Mouse (Mus musculus) embryonic facial prominence, embryonic 14.5 days (tissue): ENCODE results near the gene Rnaset2b. TPM values are rescaled to one million over a fixed set of nuclear protein-coding genes. Genes with fewer than 3 reads are reported as not detected.
"Not testable (repeated sequence)": the region's sequence is repeated elsewhere in the genome, so short reads cannot be mapped to it uniquely, and the experiment has no call there.

Experiments
- ATAC-seq: fragments of 200-750 bp; cut with Nextera tagmentation; 2 replicates; pipeline ENCODE4 v1.8.0; 2017; ENCODE audit warnings: low read depth, moderate number of reproducible peaks, moderate TSS enrichment
- DNase-seq: peaks from one replicate; pipeline ENCODE4 v3.0.0-alpha.2; 2015; ENCODE audit warnings: low spot score
- H3K27ac ChIP-seq: fragments of 300-500 bp; sonication (generic); replicated peaks from 2 replicates; pipeline ENCODE4 v1.5.1; 2014; ENCODE audit warnings: low read depth, mild to moderate bottlenecking, low read length, moderate library complexity
- H3K27me3 ChIP-seq: fragments of 300-500 bp; sonication (generic); replicated peaks from 2 replicates; pipeline ENCODE4 v1.6.1; 2014; ENCODE audit warnings: low read length; ENCODE audit not compliant: control insufficient read depth, insufficient read depth
- H3K36me3 ChIP-seq: fragments of 300-500 bp; sonication (generic); 2 replicates; pipeline ENCODE4 v1.6.1; 2014; ENCODE audit warnings: low read length, mixed read lengths; ENCODE audit not compliant: control insufficient read depth, insufficient read depth
- H3K4me1 ChIP-seq: fragments of 300-500 bp; sonication (generic); 2 replicates; pipeline ENCODE4 v1.6.1; 2014; ENCODE audit warnings: antibody characterized with exemption, low read length; ENCODE audit not compliant: control insufficient read depth, insufficient read depth
- H3K4me2 ChIP-seq: fragments of 300-500 bp; sonication (generic); 2 replicates; pipeline ENCODE4 v1.6.1; 2014; ENCODE audit warnings: low read depth, mild to moderate bottlenecking, low read length, moderate library complexity, mixed read lengths
- H3K4me3 ChIP-seq: fragments of 300-500 bp; sonication (generic); 2 replicates; pipeline ENCODE4 v1.5.1; 2014; ENCODE audit warnings: low read depth, mild to moderate bottlenecking, low read length
- H3K9ac ChIP-seq: fragments of 300-500 bp; sonication (generic); 2 replicates; pipeline ENCODE4 v1.6.1; 2014; ENCODE audit warnings: low read depth, mild to moderate bottlenecking, low read length, moderate library complexity, mixed read lengths
- H3K9me3 ChIP-seq: fragments of 300-500 bp; sonication (generic); 2 replicates; pipeline ENCODE4 v1.6.1; 2016; ENCODE audit warnings: low read length; ENCODE audit not compliant: control insufficient read depth
- WGBS: fragments of 180-500 bp; shearing (Covaris S2); extraction: QIAGEN DNeasy Blood & Tissue Kit; methylation state at CpG from one replicate; pipeline ENCODE4 v1.1.7; 2014; 5-methylcytosine and 5-hydroxymethylcytosine counted together
- polyA plus RNA-seq: library from polyadenylated mRNA; unstranded; fragments of >200 nt; fragmentation: Nextera tagmentation; extraction: Ambion mirVana; gene quantifications from 2 replicates; pipeline ENCODE4 v1.2.1, GENCODE M21; 2014

The Rnaset2b gene
- polyA plus RNA-seq, result 183 and 184 TPM in 2 replicates

DNA sequence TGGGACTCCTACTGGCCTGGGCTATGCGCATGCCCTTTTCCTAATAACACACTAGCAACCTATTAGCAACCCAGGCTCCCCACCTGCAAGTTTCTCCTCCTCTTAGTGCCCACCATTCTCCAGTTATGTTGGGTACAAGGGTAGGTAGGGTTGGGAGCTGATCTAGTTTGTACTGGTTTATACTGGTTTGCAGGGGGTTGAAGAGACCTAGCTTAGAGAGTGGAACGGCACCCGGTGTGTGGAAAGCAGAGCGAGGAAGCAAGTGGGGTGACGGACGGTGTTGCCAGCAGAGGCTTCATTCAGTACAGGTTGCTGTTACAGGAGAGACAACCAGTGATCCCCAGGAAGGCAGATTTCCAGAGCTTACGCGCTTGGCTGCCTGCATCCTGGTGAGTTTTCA lies at the start of gene Rnaset2b:
Gene Rnaset2b (plus strand): TSS at position 301 of the 400 bp plus-strand sequence.
- H3K36me3 ChIP-seq, H3K27ac ChIP-seq, H3K27me3 ChIP-seq, H3K4me2 ChIP-seq, ATAC-seq, H3K4me3 ChIP-seq, H3K9ac ChIP-seq, H3K9me3 ChIP-seq, H3K4me1 ChIP-seq, DNase-seq: not testable (repeated sequence)
- WGBS, result no CpG with 5 or more reads among the region's 8 CpGs

DNA sequence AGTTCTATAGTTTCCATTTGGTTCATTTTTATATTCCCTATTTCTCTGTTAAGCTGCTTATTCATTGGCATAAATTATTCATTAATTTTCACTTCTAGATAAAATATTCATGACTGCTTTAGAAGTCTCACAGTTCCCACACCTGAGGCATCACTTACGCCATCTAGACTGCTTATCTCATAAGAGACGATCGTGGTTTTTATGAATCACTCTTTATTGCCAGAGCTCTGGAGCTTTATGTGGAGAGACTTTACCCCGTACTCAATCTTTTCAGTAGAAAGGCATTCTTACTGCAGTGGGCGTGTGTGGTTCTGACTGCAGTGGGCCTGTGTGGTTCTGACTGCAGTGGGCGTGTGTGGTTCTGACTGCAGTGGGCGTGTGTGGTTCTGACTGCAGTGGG lies 38.8 kb upstream of the Rnaset2b start:
- not testable (repeated sequence) for H3K4me1 ChIP-seq, ATAC-seq, H3K27me3 ChIP-seq, H3K4me2 ChIP-seq, H3K9ac ChIP-seq, H3K36me3 ChIP-seq, DNase-seq, H3K9me3 ChIP-seq, H3K4me3 ChIP-seq, H3K27ac ChIP-seq
- 94% methylated on average over 5 of the region's 7 CpGs for WGBS

DNA sequence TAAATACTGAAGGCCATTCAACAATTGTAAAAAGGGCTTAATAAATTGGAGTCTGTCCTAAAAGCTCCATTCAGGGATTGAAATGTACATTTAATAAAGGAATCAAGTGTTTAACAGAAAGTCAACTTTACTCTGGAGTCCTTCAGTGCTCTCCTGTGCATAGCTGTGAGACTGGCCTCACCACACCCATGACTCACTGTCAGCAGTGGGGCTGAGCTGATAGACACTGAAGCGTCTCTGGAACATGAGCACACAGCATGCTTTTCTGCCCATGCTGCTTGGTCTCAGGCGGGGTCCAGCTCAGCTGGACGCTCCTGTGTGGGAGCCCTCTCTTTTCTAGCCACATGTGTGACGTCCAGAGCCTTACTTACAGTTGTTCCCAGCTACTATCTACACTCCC lies 27.9 kb upstream of the Rnaset2b start:
- H3K9me3 ChIP-seq, ATAC-seq, H3K4me1 ChIP-seq, H3K27me3 ChIP-seq, H3K4me2 ChIP-seq, H3K36me3 ChIP-seq, H3K27ac ChIP-seq, DNase-seq, H3K9ac ChIP-seq, H3K4me3 ChIP-seq: not testable (repeated sequence)
- no CpG with 5 or more reads among the region's 4 CpGs for WGBS

DNA sequence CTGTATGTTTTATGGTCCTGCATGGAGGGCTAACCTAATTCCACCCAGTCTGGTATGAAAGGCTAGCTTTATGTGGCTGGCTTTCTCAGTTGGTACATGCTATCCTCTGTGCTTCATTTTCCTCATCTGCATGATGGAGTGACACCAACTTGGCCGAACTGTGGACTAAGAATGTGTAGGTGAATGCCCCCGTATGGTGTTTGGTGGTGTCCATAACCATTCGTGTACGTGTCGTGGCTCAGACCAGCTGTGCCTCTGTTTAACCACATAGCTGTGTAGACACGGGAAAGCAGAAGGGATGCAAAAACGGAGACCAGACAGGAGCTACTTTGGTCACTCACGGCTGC lies 22.8 kb upstream of the Rnaset2b start:
- Histone ChIP-seq H3K4me3 (peak overlapping the region; percentile 51), H3K9ac (peak overlapping the region; percentile 60), H3K4me2 (peak overlapping the region; percentile 57)
- ATAC-seq, H3K27ac ChIP-seq, DNase-seq, H3K27me3 ChIP-seq, H3K36me3 ChIP-seq, H3K4me1 ChIP-seq, H3K9me3 ChIP-seq: not testable (repeated sequence)
- no CpG with 5 or more reads among the region's 8 CpGs for WGBS

DNA sequence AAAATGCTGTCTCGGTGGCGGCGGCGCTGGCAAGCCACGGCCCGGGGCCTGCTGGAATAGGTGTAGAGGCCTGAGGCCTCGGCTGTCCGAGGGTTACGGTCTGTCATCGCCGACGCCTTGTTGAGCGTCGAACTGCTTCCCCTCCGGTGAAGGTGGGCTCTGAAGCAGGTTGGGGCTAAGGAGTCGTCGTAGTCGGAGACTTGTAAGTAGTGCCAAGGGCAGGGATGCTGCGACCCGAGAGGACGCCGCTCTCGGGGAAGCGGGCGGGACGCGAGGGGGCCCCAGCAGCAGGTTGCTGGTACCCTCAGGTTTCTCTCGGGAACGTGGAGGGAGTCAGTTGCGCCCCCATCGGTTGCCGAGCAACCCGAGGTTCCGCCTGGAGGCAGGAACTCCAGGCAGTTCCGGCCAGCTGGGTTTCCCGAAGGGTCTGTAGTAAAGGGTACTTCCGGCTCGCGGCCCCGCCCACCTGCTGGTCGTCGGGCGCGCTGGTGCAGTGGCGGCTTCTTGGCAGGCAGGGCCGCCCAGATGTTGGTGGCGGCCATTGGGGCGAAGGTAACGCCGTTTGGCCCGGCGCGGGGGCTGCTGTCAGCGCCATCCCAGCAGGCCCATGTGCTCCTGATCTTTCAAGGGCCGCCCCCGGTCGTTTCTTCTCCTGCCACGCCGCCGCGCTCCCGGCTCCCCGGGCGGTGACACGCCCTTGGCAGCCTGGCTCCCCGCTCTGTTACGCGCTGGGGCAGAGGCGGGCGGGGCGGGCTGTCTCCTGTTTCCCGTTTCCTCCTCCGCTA lies 22.3 kb upstream of the Rnaset2b start, which contains the start of gene Rsph3b:
Gene Rsph3b (minus strand): TSS at position 699 of the 785 bp plus-strand sequence.
- not testable (repeated sequence) for H3K4me1 ChIP-seq, H3K27me3 ChIP-seq, H3K36me3 ChIP-seq, H3K9me3 ChIP-seq
- Histone ChIP-seq H3K27ac (peak within 1 kb of the TSS; percentile 77), H3K4me3 (peak within 1 kb of the TSS; percentile 51), H3K9ac (peak within 1 kb of the TSS; percentile 60), H3K4me2 (peak within 1 kb of the TSS; percentile 57)
- under 1% methylated on average over 28 of the region's 73 CpGs for WGBS
- DNase-seq (peak; percentile 94), ATAC-seq (peak; percentile 96)

DNA sequence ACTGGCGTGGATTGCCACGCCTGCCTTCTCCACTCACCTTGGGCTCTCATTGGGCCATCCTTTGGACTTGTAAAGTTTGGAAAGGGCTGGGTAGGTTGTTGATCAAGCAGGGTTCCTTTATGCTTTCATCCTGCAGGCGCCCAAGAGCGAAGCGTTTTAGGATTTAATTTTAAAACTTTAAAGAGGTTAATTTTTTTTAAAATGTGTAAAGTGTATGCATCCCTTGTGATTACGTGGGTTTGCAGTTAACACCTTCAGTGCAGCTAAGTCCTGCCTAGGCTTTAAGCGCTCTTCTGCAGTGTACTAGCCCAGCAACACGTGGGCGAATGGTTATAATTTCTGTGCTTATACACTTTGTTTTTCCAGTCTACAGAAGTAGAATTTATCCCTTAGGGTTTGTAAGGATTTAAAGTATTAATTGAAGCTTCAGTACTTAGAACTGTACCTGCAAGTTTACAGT lies 21.6 kb upstream of the Rnaset2b start:
- ATAC-seq, result peak; percentile 19; the same call in 1 of the 2 replicates

DNA sequence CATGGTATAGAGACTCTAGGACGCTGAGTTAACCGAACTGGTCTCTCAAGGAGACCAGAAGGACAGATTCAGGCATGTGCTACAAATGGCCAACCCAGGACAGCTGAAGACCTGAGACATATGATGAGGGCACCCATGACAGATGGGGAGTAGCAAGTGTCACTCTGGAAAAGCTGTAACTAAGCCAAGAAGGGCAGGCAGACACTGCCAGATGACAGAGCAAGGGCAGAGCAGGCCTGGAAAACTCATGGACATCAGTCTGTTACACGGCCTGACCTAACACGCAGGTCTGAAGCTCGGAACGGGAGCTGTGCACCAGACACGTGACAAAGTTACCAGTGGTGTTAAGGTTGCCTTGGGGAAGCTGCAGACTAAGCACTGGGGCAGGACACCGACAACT lies 11.6 kb upstream of the Rnaset2b start:
- not testable (repeated sequence) for H3K4me3 ChIP-seq, H3K9me3 ChIP-seq, H3K9ac ChIP-seq, ATAC-seq, H3K4me1 ChIP-seq, H3K36me3 ChIP-seq, H3K27ac ChIP-seq, H3K4me2 ChIP-seq, H3K27me3 ChIP-seq
- peak; percentile 4 for DNase-seq
- 84% methylated on average over 5 of the region's 8 CpGs for WGBS

More for the DNA sequence above, 21.6 kb upstream of the Rnaset2b start:
- H3K9me3 ChIP-seq, H3K36me3 ChIP-seq, DNase-seq, H3K27me3 ChIP-seq, H3K4me1 ChIP-seq: not testable (repeated sequence)
- Histone ChIP-seq H3K9ac (peak overlapping the region; percentile 60), H3K27ac (peak overlapping the region; percentile 77), H3K4me3 (peak overlapping the region; percentile 51), H3K4me2 (peak overlapping the region; percentile 57)
- 10% methylated on average over 9 of the region's 9 CpGs for WGBS

DNA sequence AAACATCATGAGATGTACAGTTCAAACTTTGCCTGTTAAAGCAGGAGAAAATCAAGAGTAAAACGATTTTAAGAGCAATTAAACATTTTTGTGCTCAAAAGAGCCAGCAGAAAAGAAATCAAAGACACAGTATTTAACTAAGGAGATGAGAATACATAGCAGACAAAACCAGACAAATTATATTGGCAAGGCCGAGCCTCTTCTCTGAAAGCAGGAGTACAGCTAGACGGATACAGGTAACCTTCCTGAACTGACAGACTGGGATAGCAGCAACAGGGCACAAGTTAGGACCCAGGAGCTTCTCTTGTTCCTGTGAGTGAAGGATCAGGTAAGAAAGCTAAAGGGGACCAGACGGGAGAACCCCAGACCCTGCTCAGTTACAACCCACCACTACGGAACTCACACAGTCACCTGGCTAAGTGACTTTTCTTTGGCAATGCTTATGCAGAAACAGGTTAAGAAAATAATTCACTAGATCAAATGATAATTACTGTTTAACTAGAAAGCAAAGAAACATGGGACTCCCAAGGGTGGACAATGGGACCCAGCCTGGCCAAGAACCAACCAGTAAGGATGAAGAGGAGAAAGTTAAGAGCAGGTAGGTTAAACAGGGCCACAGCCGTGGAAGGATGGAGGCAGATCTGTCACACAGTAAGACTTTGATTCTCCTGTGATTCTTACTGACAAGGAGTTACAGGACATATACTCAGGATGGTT lies 10.7 kb upstream of the Rnaset2b start:
- H3K4me2 ChIP-seq, result peak overlapping the region; percentile 43
- not testable (repeated sequence) for H3K9me3 ChIP-seq, DNase-seq, H3K9ac ChIP-seq, ATAC-seq, H3K27me3 ChIP-seq, H3K36me3 ChIP-seq, H3K27ac ChIP-seq, H3K4me1 ChIP-seq
- H3K4me3 ChIP-seq, result peak overlapping the region; percentile 45
- 59% methylated on average over 4 of the region's 6 CpGs for WGBS
